Mouse (Mus musculus): ENCODE data around the gene Guca2b. TPM values are rescaled to one million over a fixed set of nuclear protein-coding genes. Genes with fewer than 3 reads are reported as not detected.
"Not testable (repeated sequence)": the region's sequence is repeated elsewhere in the genome, so short reads cannot be mapped to it uniquely, and the experiment has no call there.

Guca2b gene
- polyA plus RNA-seq, 1 experiment from 2014 or later = not detected

DNA sequence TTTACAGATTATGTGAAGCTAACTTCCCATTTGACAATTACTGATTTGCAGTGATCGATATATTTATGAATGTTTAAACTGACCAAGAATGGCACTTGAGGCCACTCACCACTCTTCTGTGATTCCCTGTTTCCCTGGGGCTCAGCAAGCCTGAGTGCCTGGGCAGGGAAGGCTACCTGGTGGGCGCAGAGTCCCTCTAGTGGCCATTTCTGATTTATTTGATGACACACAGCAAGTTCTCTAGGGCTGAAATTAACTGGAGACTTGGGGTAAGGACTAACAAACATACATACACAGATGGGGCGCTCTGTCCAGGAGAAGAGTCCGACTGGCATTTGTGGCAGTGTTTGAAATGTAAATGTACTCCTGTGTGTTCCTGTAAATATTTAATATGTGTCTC, 30.4 kb downstream of the Guca2b start:
- H3K36me3 ChIP-seq = peaks cover 49% of the 10 kb centered on the region
- H3K4me1 ChIP-seq; H3K9ac ChIP-seq; H3K4me2 ChIP-seq; H3K9me3 ChIP-seq; ATAC-seq (ENCODE audit: insufficient number of reproducible peaks, low FRiP score, low TSS enrichment, low read depth); H3K27me3 ChIP-seq; H3K4me3 ChIP-seq; H3K27ac ChIP-seq: not testable (repeated sequence)
- WGBS = 71% methylated on average over 4 of the region's 4 CpGs

DNA sequence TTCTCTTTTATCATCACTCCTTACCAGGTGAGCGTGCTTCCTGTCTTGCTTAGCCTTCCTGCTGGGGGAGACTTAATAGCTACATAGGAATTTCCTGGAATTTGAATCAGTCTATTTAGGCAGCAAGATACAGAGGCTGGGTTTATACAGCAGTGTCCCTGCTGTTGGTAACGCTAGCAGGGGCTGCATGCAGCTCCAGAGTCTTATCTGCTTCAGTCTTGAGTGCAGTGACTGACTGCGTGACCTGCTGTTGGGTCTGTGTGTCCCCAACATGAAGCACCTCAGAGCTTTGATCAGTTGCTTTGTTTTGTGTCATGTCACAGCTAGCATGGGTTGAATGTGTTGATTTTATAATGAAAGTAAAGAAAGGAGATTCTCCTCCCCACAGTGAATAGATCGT, 31.4 kb downstream of the Guca2b start:
- Histone ChIP-seq H3K27ac (no peak overlapping the region), H3K9ac (no peak overlapping the region), H3K27me3 (no peaks in the 10 kb centered on the region), H3K4me1 (0 out of 2 replicates have a peak, but pooled peaks cover under 1% of the 10 kb centered on the region), H3K9me3 (no peaks in the 10 kb centered on the region), H3K4me3 (no peak overlapping the region), H3K36me3 (peaks cover 59% of the 10 kb centered on the region), H3K4me2 (no peak overlapping the region)
- WGBS = 82% methylated on average over 4 of the region's 4 CpGs
- ATAC-seq (ENCODE audit: insufficient number of reproducible peaks, low FRiP score, low TSS enrichment, low read depth) = no peak

DNA sequence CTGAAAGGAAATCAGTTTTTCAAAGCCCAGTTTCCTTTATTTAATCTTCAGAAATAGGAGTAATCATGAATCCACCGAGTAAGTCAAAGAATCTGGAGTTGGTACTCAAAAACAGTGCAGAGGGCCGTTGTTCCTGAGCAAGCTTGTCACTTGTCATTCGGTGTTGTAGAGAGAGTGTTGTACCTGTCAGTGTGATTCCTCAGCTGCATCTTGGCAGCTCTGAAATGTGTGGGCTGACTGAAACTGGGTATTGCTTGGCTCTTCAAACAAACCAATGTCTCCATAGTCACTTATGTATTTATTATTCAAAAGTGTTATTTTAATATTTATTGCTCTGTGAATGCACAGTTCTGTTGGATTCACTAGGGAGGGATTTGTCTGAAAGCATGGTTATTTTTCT, 31.9 kb downstream of the Guca2b start:
- no peaks in the 10 kb centered on the region for H3K4me1 ChIP-seq
- H3K4me2 ChIP-seq = no peak overlapping the region
- H3K27me3 ChIP-seq = no peaks in the 10 kb centered on the region
- 87% methylated on average over 3 of the region's 3 CpGs for WGBS
- peaks cover 61% of the 10 kb centered on the region for H3K36me3 ChIP-seq
- H3K27ac ChIP-seq = no peak overlapping the region
- H3K9ac ChIP-seq = no peak overlapping the region
- ATAC-seq (ENCODE audit: insufficient number of reproducible peaks, low FRiP score, low TSS enrichment, low read depth) = no peak
- no peak overlapping the region for H3K4me3 ChIP-seq
- H3K9me3 ChIP-seq = no peaks in the 10 kb centered on the region

DNA sequence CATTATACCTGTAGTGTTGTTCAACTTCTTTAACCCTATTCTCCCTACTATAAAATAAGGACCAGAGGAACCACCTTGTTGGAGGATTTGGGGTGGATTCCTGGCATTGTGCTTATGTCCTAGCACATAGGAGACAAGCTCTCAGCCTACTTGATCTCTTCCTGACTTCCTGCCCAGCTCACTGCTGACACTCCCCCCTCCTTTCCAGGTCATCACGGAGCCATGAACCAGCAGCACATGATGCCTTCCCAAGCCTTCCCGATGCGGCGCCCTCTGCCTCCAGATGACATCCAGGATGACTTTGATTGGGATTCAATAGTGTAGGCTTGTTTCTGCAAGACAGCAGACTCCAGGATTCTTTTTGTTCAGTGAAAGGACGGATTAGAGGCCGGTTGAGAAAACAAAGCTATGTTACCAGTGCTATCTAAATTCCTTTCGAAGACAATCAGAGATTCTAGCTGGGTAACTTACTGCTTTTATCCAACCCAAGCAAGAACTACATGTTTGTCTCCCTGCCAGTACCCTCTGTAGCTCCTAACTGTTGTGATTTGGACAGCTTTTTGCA, 32.6 kb downstream of the Guca2b start:
- Histone ChIP-seq H3K4me3 (no peak overlapping the region), H3K4me2 (no peak overlapping the region), H3K4me1 (no peaks in the 10 kb centered on the region), H3K36me3 (peaks cover 65% of the 10 kb centered on the region), H3K27me3 (no peaks in the 10 kb centered on the region), H3K27ac (no peak overlapping the region), H3K9ac (no peak overlapping the region), H3K9me3 (no peaks in the 10 kb centered on the region)
- ATAC-seq (ENCODE audit: insufficient number of reproducible peaks, low FRiP score, low TSS enrichment, low read depth) = no peak
- 83% methylated on average over 7 of the region's 7 CpGs for WGBS

DNA sequence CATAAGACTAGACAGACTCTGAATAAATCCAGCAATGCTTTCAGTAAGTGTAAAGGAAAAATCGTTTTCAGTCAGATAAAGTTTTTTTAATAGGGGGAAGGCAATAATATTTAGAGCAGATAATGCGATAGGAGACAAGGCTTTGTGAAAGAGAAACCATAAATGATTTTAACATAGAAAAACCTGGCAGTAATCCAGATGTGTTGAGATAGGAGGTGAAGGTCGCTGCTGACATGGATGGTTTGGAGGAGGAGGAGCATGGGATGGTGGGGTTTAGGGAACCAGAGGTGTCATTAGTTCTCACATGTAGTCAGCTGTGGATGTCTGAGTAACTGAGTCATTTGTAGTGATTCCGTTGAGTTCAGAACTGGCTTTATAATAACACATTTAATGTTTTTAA, 44.0 kb downstream of the Guca2b start:
- Histone ChIP-seq H3K27me3 (no peaks in the 10 kb centered on the region), H3K9me3 (no peaks in the 10 kb centered on the region), H3K4me1 (no peaks in the 10 kb centered on the region), H3K9ac (no peak overlapping the region), H3K36me3 (peaks cover 9% of the 10 kb centered on the region; the same call in 1 of the 2 replicates), H3K4me3 (no peak overlapping the region), H3K27ac (no peak overlapping the region), H3K4me2 (no peak overlapping the region)
- no peak for ATAC-seq (ENCODE audit: insufficient number of reproducible peaks, low FRiP score, low TSS enrichment, low read depth)
- 69% methylated on average over 4 of the region's 4 CpGs for WGBS

DNA sequence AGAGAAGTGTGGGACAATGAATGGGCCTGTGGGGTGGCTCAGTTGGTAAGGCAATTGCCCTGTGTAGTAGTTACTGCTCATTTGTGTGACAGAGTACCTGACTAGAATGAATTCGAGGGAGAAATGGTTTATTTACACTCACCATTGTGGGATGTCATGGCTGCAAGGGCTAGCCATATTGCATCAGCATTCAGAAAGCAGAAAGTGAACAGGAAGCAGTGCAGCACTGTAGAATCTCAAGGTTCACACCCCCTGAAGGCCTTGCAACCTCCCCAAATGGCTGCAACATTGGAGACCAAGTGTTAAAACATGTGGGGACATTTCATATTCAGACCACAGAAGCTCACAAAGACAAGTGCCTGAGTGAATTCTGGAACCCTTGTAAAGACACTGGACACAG, 44.7 kb downstream of the Guca2b start:
- no peaks in the 10 kb centered on the region for H3K4me1 ChIP-seq
- H3K4me2 ChIP-seq = no peak overlapping the region
- no peaks in the 10 kb centered on the region for H3K27me3 ChIP-seq
- H3K9me3 ChIP-seq = no peaks in the 10 kb centered on the region
- no peak overlapping the region for H3K9ac ChIP-seq
- no peak for ATAC-seq (ENCODE audit: insufficient number of reproducible peaks, low FRiP score, low TSS enrichment, low read depth)
- 0 out of 2 replicates have a peak, but pooled peaks cover 6% of the 10 kb centered on the region for H3K36me3 ChIP-seq
- H3K4me3 ChIP-seq = no peak overlapping the region
- no peak overlapping the region for H3K27ac ChIP-seq
- WGBS = 69% methylated on average over 1 of the region's 1 CpGs

DNA sequence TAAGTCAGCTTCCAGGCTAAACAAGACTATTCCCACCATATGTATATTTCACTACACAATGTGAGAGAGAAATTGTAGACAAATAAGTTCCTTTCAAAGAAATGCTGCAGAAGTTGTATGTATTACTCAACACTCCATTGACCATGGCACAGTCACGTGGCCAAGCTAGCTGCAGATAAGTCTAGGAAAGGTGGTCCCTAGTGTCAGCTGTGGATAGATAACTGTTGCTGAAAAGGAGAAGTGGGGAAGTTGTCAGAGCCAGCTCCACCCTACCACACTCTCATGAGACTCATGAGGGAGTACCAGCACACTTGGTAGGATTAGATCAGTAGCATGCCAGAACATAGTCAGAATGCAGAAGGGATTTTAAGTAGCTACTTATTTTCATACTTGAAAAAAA, 49.3 kb downstream of the Guca2b start:
- H3K27ac ChIP-seq = no peak overlapping the region
- H3K9me3 ChIP-seq = no peaks in the 10 kb centered on the region
- peaks cover 16% of the 10 kb centered on the region; the same call in 1 of the 2 replicates for H3K36me3 ChIP-seq
- H3K4me1 ChIP-seq = no peaks in the 10 kb centered on the region
- H3K4me3 ChIP-seq = no peak overlapping the region
- no peak overlapping the region for H3K9ac ChIP-seq
- H3K27me3 ChIP-seq = no peaks in the 10 kb centered on the region
- ATAC-seq (ENCODE audit: insufficient number of reproducible peaks, low FRiP score, low TSS enrichment, low read depth) = no peak
- WGBS = 89% methylated on average over 1 of the region's 1 CpGs
- no peak overlapping the region for H3K4me2 ChIP-seq

Other genes starting within 250 kb of the Guca2b start
- 3.1 and 5.8 TPM in 2 replicates for gene Ccdc30, start 243.4 kb downstream of the Guca2b start, polyA plus RNA-seq (2015; fragmentation: Nextera tagmentation; extraction: Ambion mirVana)
- 26.6 and 29.2 TPM in 2 replicates for gene Ppcs, start 236.5 kb downstream of the Guca2b start, polyA plus RNA-seq (2015; fragmentation: Nextera tagmentation; extraction: Ambion mirVana)
- gene Zmynd12, start 236.1 kb downstream of the Guca2b start, polyA plus RNA-seq (2015; fragmentation: Nextera tagmentation; extraction: Ambion mirVana) = 0.10 and 0.27 TPM in 2 replicates
- 0.42 and 0.56 TPM in 2 replicates for gene Rimkla, start 166.3 kb downstream of the Guca2b start, polyA plus RNA-seq (2015; fragmentation: Nextera tagmentation; extraction: Ambion mirVana)
- gene Foxj3, start 122.0 kb downstream of the Guca2b start, polyA plus RNA-seq (2015; fragmentation: Nextera tagmentation; extraction: Ambion mirVana) = 22.2 and 26.7 TPM in 2 replicates
- 4.6 and 5.6 TPM in 2 replicates for gene Frg2f1, start 119.4 kb downstream of the Guca2b start, polyA plus RNA-seq (2015; fragmentation: Nextera tagmentation; extraction: Ambion mirVana)
- gene Guca2a, start 21.2 kb downstream of the Guca2b start, polyA plus RNA-seq (2015; fragmentation: Nextera tagmentation; extraction: Ambion mirVana) = not detected in 2 replicates
- 3.2 and 4.1 TPM in 2 replicates for gene Hivep3, start 74.8 kb upstream of the Guca2b start, polyA plus RNA-seq (2015; fragmentation: Nextera tagmentation; extraction: Ambion mirVana)

All from limb, embryonic 15.5 days (tissue).